Mouse (Mus musculus) midbrain, embryonic 14.5 days (tissue): ENCODE results near the gene Ephb1. TPM values are rescaled to one million over a fixed set of nuclear protein-coding genes. Genes with fewer than 3 reads are reported as not detected.

Experiments used
- ATAC-seq: fragments of 200-750 bp; cut with Nextera tagmentation; 2 replicates; pipeline ENCODE4 v1.8.0; 2017; ENCODE audit warnings: moderate number of reproducible peaks, moderate library complexity; ENCODE audit not compliant: low FRiP score, low TSS enrichment
- DNase-seq: peaks from one replicate; pipeline ENCODE4 v3.0.0-alpha.2; 2015
- H3K27ac ChIP-seq: fragments of 300-500 bp; sonication (generic); replicated peaks from 2 replicates; pipeline ENCODE4 v1.5.1; 2014; ENCODE audit warnings: mild to moderate bottlenecking, low read depth, low read length, moderate library complexity
- H3K27me3 ChIP-seq: fragments of 300-500 bp; sonication (generic); 2 replicates; pipeline ENCODE4 v1.6.1; 2014; ENCODE audit warnings: low read length, control low read depth, mixed read lengths; ENCODE audit not compliant: control insufficient read depth, insufficient read depth
- H3K36me3 ChIP-seq: fragments of 300-500 bp; sonication (generic); 2 replicates; pipeline ENCODE4 v1.6.1; 2014; ENCODE audit warnings: low read length, control low read depth; ENCODE audit not compliant: control insufficient read depth, insufficient read depth
- H3K4me1 ChIP-seq: fragments of 300-500 bp; sonication (generic); 2 replicates; pipeline ENCODE4 v1.6.1; 2014; ENCODE audit warnings: mild to moderate bottlenecking, antibody characterized with exemption, low read length, control low read depth; ENCODE audit not compliant: control insufficient read depth, insufficient read depth
- H3K4me2 ChIP-seq: fragments of 300-500 bp; sonication (generic); 2 replicates; pipeline ENCODE4 v1.6.1; 2014; ENCODE audit warnings: mild to moderate bottlenecking, low read length, moderate library complexity
- H3K4me3 ChIP-seq: fragments of 300-500 bp; sonication (generic); replicated peaks from 2 replicates; pipeline ENCODE4 v1.5.1; 2014; ENCODE audit warnings: low read depth, low read length
- H3K9ac ChIP-seq: fragments of 300-500 bp; sonication (generic); replicated peaks from 2 replicates; pipeline ENCODE4 v1.6.1; 2014; ENCODE audit warnings: mild to moderate bottlenecking, low read length, moderate library complexity
- H3K9me3 ChIP-seq: fragments of 300-500 bp; sonication (generic); 2 replicates; pipeline ENCODE4 v1.6.1; 2016; ENCODE audit warnings: low read length, control low read depth, mixed read lengths; ENCODE audit not compliant: control insufficient read depth
- WGBS: fragments of 180-500 bp; shearing (Covaris S2); extraction: QIAGEN DNeasy Blood & Tissue Kit; methylation state at CpG from one replicate; pipeline ENCODE4 v1.1.7; 2014; 5-methylcytosine and 5-hydroxymethylcytosine counted together
- polyA plus RNA-seq: library from polyadenylated mRNA; unstranded; fragments of >200 nt; fragmentation: Nextera tagmentation; extraction: Ambion mirVana; gene quantifications from 2 replicates; pipeline ENCODE4 v1.2.1, GENCODE M21; 2014

Ephb1 gene
- polyA plus RNA-seq, 1 experiment from 2014 or later: 93.9 TPM

DNA sequence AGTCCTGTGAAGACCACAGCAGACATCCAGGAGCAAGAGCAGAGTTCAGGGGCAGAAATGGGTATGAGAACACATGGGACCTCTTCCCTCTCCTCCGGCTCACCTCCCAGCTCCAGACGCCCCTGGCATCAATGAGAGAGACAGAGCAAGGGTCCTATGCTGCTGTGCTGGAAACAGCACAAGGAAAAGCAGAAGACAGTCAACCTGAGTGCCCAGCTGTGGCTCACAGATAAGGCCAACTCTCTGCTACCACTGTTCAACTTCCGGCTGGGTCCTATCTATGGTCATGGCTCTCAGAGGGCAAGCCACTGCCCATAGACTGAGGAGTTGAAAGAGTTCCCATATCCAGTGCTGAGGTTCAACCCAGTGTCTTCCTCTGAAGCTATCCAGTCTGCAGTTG, 7.7 kb downstream of the Ephb1 start:
- Histone ChIP-seq H3K27me3 (no peaks in the 10 kb centered on the region), H3K9ac (no peak overlapping the region), H3K4me1 (peaks cover 64% of the 10 kb centered on the region), H3K36me3 (no peaks in the 10 kb centered on the region), H3K27ac (no peak overlapping the region), H3K4me2 (no peak overlapping the region), H3K4me3 (no peak overlapping the region), H3K9me3 (no peaks in the 10 kb centered on the region)
- ATAC-seq: no peak
- 89% methylated on average over 3 of the region's 3 CpGs for WGBS
- no peak for DNase-seq

DNA sequence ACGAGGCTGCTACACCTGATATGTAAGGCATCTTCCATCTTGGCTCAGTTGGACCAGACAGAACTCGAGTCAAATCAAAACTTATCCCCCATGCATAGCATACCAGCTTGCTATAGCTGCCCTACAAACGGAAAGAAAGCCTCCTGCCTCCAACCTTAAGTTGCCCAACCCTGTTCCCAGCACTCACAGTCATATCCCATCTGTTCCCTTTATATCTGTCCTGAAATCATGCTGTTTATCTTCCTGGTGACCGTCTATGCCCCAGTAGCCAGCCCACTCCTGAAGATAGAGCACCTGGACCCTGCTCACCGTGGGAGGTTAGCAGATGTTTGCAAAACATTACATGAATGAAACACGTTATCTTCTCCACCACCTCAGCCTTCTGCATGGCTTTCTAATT, 9.0 kb downstream of the Ephb1 start:
- ATAC-seq (no peak), DNase-seq (no peak)
- H3K36me3 ChIP-seq: no peaks in the 10 kb centered on the region
- no peak overlapping the region for H3K9ac ChIP-seq
- no peak overlapping the region for H3K4me2 ChIP-seq
- no peak overlapping the region for H3K4me3 ChIP-seq
- no peak overlapping the region for H3K27ac ChIP-seq
- 73% methylated on average over 6 of the region's 6 CpGs for WGBS
- H3K27me3 ChIP-seq: no peaks in the 10 kb centered on the region
- H3K4me1 ChIP-seq: peaks cover 54% of the 10 kb centered on the region
- no peaks in the 10 kb centered on the region for H3K9me3 ChIP-seq

DNA sequence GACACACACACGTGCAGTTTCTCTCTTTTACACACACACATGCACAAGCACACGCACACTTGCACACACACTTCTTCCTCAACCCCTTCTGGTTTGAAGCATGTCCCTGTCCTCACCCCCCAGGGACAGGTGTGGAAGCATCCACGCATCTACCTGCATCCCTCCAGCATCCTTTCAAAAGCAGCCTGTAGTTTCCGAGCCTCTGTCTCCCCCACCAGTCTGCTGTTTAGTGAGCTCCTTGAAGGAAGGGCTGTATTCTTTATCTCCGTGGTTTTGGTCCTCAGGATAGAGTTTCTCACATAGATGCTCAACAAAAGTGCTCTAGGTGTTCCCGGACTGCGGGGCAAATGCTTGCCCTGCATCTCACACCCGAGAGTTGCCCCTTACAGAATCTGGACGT, 9.4 kb downstream of the Ephb1 start:
- H3K27ac ChIP-seq: no peak overlapping the region
- no peak for ATAC-seq
- no peak overlapping the region for H3K9ac ChIP-seq
- H3K4me1 ChIP-seq: peaks cover 53% of the 10 kb centered on the region
- H3K27me3 ChIP-seq: no peaks in the 10 kb centered on the region
- no peak overlapping the region for H3K4me2 ChIP-seq
- no peaks in the 10 kb centered on the region for H3K36me3 ChIP-seq
- no peaks in the 10 kb centered on the region for H3K9me3 ChIP-seq
- H3K4me3 ChIP-seq: no peak overlapping the region
- peak; percentile 30 for DNase-seq
- 81% methylated on average over 9 of the region's 9 CpGs for WGBS

DNA sequence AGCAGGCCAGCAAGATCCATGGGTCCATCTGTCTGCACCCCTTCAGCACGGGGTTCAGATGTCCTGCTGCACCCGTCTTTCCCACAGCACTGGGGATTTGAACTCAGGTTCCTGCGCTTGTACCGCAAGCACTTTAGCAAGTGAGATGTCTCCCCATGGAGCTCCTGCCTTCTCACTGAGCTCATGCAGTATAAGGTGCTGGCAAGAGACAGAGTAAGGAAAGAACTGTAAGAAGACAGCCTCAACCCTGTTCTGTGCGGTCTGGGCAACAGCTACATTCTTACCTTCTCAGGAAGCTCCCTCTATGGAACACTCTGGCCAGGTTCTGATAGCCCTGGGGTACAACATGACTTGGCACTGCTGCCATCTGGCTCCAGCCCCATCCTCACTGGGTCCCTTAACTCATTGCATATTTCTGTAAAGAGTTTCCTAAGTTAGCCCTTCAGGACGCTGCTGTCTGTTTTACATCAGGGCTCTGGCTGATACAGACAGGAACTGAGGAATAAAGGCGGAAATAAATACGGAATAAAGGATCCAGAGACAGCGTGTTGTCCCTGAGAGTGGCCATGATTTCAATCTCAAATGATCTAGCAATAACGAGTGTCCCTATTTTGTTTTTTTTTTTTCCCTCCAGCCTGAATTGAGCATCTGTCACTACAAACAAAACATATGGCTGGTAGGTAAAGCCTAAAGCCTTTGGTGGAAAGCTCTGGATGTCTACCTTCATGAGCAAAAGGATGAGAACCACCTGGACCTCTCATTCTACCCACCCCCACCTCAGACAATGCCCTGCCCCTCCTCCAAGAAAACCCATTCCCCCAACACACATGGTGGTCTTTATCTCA, 10.2 kb downstream of the Ephb1 start:
- no peaks in the 10 kb centered on the region for H3K27me3 ChIP-seq
- DNase-seq: no peak
- no peak overlapping the region for H3K4me3 ChIP-seq
- no peak overlapping the region for H3K4me2 ChIP-seq
- H3K9ac ChIP-seq: no peak overlapping the region
- H3K9me3 ChIP-seq: no peaks in the 10 kb centered on the region
- H3K27ac ChIP-seq: no peak overlapping the region
- H3K4me1 ChIP-seq: peaks cover 45% of the 10 kb centered on the region
- WGBS: 85% methylated on average over 10 of the region's 10 CpGs
- H3K36me3 ChIP-seq: no peaks in the 10 kb centered on the region
- ATAC-seq: no peak

DNA sequence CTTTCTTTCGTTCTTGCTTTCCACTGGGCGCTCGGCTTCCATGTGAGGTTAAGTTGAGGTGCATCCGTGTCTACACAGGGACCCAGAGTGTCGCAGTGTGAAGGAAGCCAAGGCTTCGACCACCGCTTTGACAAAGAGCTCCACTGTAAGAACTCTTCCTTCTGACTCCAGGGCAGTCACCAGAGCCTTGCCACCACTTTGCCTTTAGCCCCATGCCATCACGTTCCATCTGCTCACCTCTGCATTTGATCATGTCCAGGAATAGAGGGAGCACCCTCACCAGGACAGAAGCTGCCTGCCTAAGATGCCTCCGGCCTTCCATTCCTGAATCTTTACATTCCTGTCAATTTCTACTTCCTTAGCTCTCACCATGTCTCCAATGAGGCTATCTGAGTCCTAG, 11.4 kb downstream of the Ephb1 start:
- no peak overlapping the region for H3K4me3 ChIP-seq
- 95% methylated on average over 9 of the region's 9 CpGs for WGBS
- H3K27me3 ChIP-seq: no peaks in the 10 kb centered on the region
- no peak for DNase-seq
- no peaks in the 10 kb centered on the region for H3K9me3 ChIP-seq
- no peak overlapping the region for H3K9ac ChIP-seq
- H3K4me1 ChIP-seq: peaks cover 34% of the 10 kb centered on the region
- H3K4me2 ChIP-seq: no peak overlapping the region
- no peak overlapping the region for H3K27ac ChIP-seq
- peaks cover 7% of the 10 kb centered on the region; the same call in 1 of the 2 replicates for H3K36me3 ChIP-seq
- ATAC-seq: no peak

DNA sequence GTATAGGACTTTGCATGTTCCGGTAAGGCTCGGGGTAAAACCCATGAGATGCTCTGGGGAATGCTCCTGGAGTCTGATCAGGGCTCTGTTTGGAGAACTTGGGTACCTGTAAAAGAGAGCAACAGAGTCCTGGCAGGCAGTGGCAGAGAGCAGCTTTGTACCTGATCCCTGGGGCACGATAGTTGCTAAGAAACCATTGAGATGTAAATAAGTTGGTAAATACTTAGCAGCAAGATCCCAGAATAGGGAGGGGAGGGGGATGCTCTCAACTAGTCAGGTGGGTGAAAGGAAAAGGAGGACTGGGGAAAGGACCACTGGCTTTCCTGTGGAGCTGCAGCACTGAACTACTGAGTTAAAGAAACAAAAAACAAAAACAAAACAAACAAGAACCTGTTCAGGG, 12.5 kb downstream of the Ephb1 start:
- ATAC-seq: no peak
- WGBS: 41% methylated on average over 3 of the region's 3 CpGs

DNA sequence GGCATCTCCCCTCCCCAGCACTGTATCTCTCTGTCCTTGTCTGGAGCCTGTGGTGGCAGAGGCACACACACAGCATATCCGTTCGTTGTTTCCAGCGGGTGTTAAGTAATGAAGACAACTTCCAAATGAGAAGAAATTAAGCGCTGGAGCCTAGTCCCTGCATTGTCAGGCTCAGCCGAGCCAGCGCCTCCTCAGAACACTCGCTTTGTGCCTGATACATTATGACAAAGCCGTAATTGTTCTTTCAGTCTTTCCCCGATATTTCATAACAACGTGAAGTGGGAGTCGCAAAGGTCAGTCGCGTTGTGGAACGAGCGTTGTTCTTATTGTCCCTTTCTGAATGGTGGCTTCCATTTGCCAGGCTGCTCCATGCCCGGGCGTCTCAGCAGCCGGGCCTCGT, 13.7 kb downstream of the Ephb1 start:
- H3K4me3 ChIP-seq: no peak overlapping the region
- H3K27me3 ChIP-seq: no peaks in the 10 kb centered on the region
- H3K9ac ChIP-seq: no peak overlapping the region
- peaks cover 21% of the 10 kb centered on the region; the same call in 1 of the 2 replicates for H3K4me1 ChIP-seq
- ATAC-seq (no peak), DNase-seq (peak; percentile 23)
- no peak overlapping the region for H3K4me2 ChIP-seq
- H3K27ac ChIP-seq: no peak overlapping the region
- H3K36me3 ChIP-seq: peaks cover 11% of the 10 kb centered on the region; the same call in 1 of the 2 replicates
- WGBS: 72% methylated on average over 19 of the region's 19 CpGs
- H3K9me3 ChIP-seq: no peaks in the 10 kb centered on the region

More for the DNA sequence above, 12.5 kb downstream of the Ephb1 start:
- DNase-seq: no peak
- H3K4me3 ChIP-seq: no peak overlapping the region
- H3K4me1 ChIP-seq: peaks cover 33% of the 10 kb centered on the region
- H3K27ac ChIP-seq: no peak overlapping the region
- H3K9me3 ChIP-seq: no peaks in the 10 kb centered on the region
- H3K27me3 ChIP-seq: no peaks in the 10 kb centered on the region
- H3K36me3 ChIP-seq: peaks cover 11% of the 10 kb centered on the region; the same call in 1 of the 2 replicates
- H3K9ac ChIP-seq: no peak overlapping the region
- no peak overlapping the region for H3K4me2 ChIP-seq

DNA sequence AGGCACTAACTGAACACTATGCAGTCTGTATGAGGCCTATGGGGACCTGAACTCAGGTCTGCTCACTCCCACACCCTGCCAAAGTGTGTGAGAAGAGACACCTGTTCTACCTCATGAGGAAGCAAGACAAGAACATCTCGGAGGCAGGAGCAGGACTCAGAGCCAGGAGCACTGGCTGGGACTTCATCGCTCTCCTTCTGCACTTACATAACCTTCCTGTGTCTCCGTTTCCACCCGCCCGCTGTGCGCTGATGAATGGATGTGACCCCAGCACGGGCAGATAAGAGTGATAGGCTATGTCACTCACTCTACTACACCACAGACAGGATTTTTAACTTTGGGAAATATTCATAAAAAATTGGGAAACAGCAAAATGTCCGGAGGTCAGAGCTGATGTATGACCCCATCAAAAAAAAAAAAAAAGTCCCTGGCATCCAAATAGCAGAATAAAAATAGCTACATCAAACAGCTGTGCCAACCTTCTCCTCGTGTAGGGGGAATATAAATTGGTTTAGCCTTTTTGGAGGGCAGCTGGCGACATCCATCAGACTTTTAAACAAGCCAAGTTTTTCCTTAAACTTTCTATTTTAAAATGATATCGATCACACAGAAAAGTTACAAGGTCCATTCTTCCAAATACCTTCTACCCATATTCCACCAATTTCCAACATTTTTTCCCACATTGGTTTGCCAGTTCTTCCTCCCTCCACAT, 18.8 kb downstream of the Ephb1 start:
- Histone ChIP-seq H3K4me3 (no peak overlapping the region), H3K27ac (no peak overlapping the region), H3K27me3 (no peaks in the 10 kb centered on the region), H3K4me2 (no peak overlapping the region), H3K36me3 (peaks cover 16% of the 10 kb centered on the region; the same call in 1 of the 2 replicates), H3K4me1 (0 out of 2 replicates have a peak, but pooled peaks cover 10% of the 10 kb centered on the region), H3K9me3 (no peaks in the 10 kb centered on the region), H3K9ac (no peak overlapping the region)
- 86% methylated on average over 11 of the region's 11 CpGs for WGBS
- DNase-seq (no peak), ATAC-seq (no peak)
